Mouse (Mus musculus) stomach, embryonic 16.5 days (tissue): ENCODE results near the gene Krtap16-1. TPM values are rescaled to one million over a fixed set of nuclear protein-coding genes. Genes with fewer than 3 reads are reported as not detected.
A peak's percentile ranks its signal among the peaks of the same experiment; 100 is the strongest.

Experiments
- ATAC-seq: fragments of 200-750 bp; cut with Nextera tagmentation; 2 replicates; pipeline ENCODE4 v1.8.0; 2017; ENCODE audit warnings: moderate number of reproducible peaks, moderate TSS enrichment; ENCODE audit not compliant: insufficient read depth, low FRiP score
- H3K27ac ChIP-seq: fragments of 300-500 bp; sonication (generic); 2 replicates; pipeline ENCODE4 v1.5.1; 2014; ENCODE audit warnings: low read length
- H3K27me3 ChIP-seq: fragments of 300-500 bp; sonication (generic); 2 replicates; pipeline ENCODE4 v1.6.1; 2014; ENCODE audit warnings: low read length, control low read depth, mixed read lengths; ENCODE audit not compliant: control insufficient read depth, insufficient read depth
- H3K36me3 ChIP-seq: fragments of 300-500 bp; sonication (generic); 2 replicates; pipeline ENCODE4 v1.6.1; 2014; ENCODE audit warnings: low read length; ENCODE audit not compliant: control insufficient read depth, insufficient read depth
- H3K4me1 ChIP-seq: fragments of 300-500 bp; sonication (generic); 2 replicates; pipeline ENCODE4 v1.6.1; 2014; ENCODE audit warnings: low read length, control low read depth, mixed read lengths; ENCODE audit not compliant: control insufficient read depth, insufficient read depth
- H3K4me2 ChIP-seq: fragments of 300-500 bp; sonication (generic); 2 replicates; pipeline ENCODE4 v1.6.1; 2014; ENCODE audit warnings: low read depth, low read length, mixed read lengths
- H3K4me3 ChIP-seq: fragments of 300-500 bp; sonication (generic); replicated peaks from 2 replicates; pipeline ENCODE4 v1.5.1; 2014; ENCODE audit warnings: mild to moderate bottlenecking, low read length
- H3K9ac ChIP-seq: fragments of 300-500 bp; sonication (generic); 2 replicates; pipeline ENCODE4 v1.6.1; 2014; ENCODE audit warnings: low read length
- H3K9me3 ChIP-seq: fragments of 300-500 bp; sonication (generic); replicated peaks from 2 replicates; pipeline ENCODE4 v1.6.1; 2016; ENCODE audit warnings: low read length, control low read depth; ENCODE audit not compliant: control insufficient read depth
- WGBS: fragments of 180-500 bp; shearing (Covaris S2); extraction: QIAGEN DNeasy Blood & Tissue Kit; methylation state at CpG from one replicate; pipeline ENCODE4 v1.1.7; 2014; 5-methylcytosine and 5-hydroxymethylcytosine counted together
- polyA plus RNA-seq: library from polyadenylated mRNA; unstranded; fragments of >200 nt; fragmentation: Nextera tagmentation; extraction: Ambion mirVana; gene quantifications from 2 replicates; pipeline ENCODE4 v1.2.1, GENCODE M21; 2015

Krtap16-1 gene
- polyA plus RNA-seq, 1 experiment from 2014 or later: not detected

DNA sequence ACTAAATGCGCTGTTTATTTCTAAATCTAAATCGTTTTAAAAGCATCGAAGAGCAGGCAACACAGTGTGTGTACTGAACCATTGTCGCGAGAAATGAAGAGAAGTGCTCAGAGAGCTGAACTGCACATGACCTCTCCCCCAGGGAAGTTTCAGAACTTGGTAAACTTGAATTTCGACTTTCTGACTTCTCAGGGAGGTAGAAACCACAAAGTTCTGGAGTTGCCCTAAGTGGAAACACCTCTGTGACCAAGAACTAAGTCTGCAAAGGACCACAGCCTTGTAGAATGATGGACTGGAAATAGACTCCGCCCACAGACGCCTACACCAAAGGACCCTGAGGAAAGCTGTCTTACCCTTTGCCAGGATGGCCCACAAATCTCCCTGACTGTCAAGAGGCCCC is 19.5 kb upstream of the Krtap16-1 start:
- Histone ChIP-seq H3K4me1 (no peaks in the 10 kb centered on the region), H3K27me3 (no peaks in the 10 kb centered on the region), H3K4me3 (no peak overlapping the region), H3K36me3 (no peaks in the 10 kb centered on the region), H3K9ac (no peak overlapping the region), H3K4me2 (no peak overlapping the region), H3K27ac (peak overlapping the region; percentile 71), H3K9me3 (no peaks in the 10 kb centered on the region)
- 65% methylated on average over 8 of the region's 8 CpGs for WGBS
- ATAC-seq: peak; percentile 56; the same call in 1 of the 2 replicates

DNA sequence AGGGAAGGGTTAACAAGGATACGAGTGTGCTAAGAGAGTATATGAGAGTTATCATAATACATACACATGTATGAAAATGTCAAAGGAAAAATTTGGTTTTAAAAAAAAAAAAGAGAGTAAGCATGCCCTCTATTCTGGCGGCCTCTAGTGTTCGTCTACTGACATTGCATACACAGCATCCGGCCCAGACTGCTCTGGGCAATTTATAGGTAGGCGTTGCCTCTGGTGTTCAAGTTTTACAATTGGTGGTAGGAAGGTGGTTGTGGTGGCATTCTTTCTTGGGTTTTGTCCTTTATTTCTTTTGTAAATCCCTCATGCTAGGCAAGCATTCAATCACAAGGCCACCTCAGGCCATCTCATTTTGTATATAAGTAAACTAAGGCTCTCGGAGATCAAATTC is 18.4 kb upstream of the Krtap16-1 start:
- 20% methylated on average over 6 of the region's 6 CpGs for WGBS
- H3K4me1 ChIP-seq: no peaks in the 10 kb centered on the region
- H3K4me2 ChIP-seq: no peak overlapping the region
- H3K9ac ChIP-seq: no peak overlapping the region
- H3K36me3 ChIP-seq: no peaks in the 10 kb centered on the region
- no peak overlapping the region for H3K4me3 ChIP-seq
- no peaks in the 10 kb centered on the region for H3K9me3 ChIP-seq
- H3K27ac ChIP-seq: no peak overlapping the region
- no peak for ATAC-seq
- no peaks in the 10 kb centered on the region for H3K27me3 ChIP-seq

DNA sequence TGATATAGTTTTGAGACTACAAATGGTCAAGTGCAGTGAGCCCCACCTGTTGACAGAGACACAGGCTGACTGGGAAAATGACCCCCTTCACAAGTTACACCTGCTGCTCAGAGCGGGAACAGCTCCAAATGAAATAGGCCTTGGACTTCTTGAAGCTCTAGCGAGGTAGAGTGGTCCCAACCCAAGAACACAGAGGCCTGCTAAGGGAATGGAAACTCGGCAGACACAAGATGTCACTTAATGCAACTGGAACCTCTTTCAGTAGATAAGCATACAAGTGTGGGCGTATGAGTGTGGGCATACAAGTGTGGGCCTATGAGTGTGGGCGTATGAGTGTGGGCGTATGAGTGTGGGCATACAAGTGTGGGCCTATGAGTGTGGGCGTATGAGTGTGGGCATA is 12.7 kb upstream of the Krtap16-1 start:
- no peak overlapping the region for H3K4me2 ChIP-seq
- H3K36me3 ChIP-seq: no peaks in the 10 kb centered on the region
- 90% methylated on average over 7 of the region's 7 CpGs for WGBS
- no peak for ATAC-seq
- peaks cover 4% of the 10 kb centered on the region; the same call in 1 of the 2 replicates for H3K27me3 ChIP-seq
- no peak overlapping the region for H3K27ac ChIP-seq
- H3K9me3 ChIP-seq: no peaks in the 10 kb centered on the region
- H3K4me3 ChIP-seq: no peak overlapping the region
- no peaks in the 10 kb centered on the region for H3K4me1 ChIP-seq
- H3K9ac ChIP-seq: no peak overlapping the region

DNA sequence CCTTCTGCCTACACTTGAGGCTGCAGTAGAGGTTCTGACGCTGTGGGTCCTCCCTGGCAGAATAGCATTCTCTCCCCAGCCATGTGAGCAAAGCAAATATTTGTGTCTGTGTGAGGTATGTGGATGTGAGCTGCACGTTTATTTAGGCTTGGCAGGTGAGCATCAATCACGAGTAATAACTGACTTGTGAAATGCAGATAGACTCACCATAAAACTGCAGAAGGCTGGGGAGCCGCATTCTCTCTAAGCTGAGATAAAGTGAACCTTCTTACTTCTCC is 7.9 kb upstream of the Krtap16-1 start:
- Histone ChIP-seq H3K36me3 (no peaks in the 10 kb centered on the region), H3K4me3 (no peak overlapping the region), H3K27me3 (peaks cover 4% of the 10 kb centered on the region; the same call in 1 of the 2 replicates), H3K9me3 (no peaks in the 10 kb centered on the region), H3K4me2 (no peak overlapping the region), H3K27ac (no peak overlapping the region), H3K9ac (no peak overlapping the region), H3K4me1 (no peaks in the 10 kb centered on the region)
- WGBS: 22% methylated on average over 4 of the region's 4 CpGs
- no peak for ATAC-seq

DNA sequence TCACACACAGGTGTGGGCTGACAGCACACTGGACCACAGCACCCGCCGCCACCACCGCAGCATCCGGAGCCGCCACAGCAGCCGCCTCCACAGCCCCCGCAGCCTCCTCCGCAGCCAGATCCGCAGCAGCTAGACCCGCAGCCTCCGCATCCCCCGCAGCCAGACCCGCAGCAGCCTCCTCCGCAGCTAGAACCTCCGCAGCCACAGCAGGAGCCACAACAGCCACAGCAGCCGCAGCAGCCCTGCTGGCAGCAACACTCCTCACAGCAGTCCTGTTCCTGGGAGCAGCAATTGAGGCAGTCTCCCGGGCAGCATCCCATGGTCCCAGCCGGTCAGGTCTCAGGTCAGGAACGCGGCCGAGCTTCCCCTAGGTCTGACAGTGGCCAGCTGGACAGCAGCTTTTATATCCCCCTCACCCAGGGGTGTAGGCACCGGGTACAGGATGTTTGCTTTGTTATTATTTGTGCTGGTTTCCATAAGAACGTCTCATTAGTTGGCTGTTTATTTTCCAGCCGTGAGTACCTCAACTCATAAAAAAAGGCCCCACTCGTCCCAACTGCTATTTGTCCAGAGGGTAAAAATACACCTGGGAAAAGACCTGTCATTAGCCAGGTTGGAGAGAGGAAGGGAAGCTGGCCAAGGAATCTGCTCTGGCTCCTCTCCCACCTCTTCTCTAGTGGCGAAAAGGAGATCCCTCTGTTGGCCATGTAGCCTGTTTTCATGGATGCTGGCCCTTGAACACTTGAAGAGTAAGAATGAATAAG is 7.4 kb upstream of the Krtap16-1 start, which contains the start of gene Krtap17-1:
TSS of gene Krtap17-1 (minus strand) at position 375 of the 764 bp plus-strand sequence.
- Histone ChIP-seq H3K4me2 (no peak within 1 kb of the TSS), H3K9me3 (no peaks in the 10 kb centered on the region), H3K27me3 (peaks cover 4% of the 10 kb centered on the region; the same call in 1 of the 2 replicates), H3K9ac (no peak within 1 kb of the TSS), H3K4me1 (no peaks in the 10 kb centered on the region), H3K4me3 (no peak within 1 kb of the TSS), H3K27ac (no peak within 1 kb of the TSS), H3K36me3 (no peaks in the 10 kb centered on the region)
- no peak for ATAC-seq
- 14% methylated on average over 26 of the region's 26 CpGs for WGBS

DNA sequence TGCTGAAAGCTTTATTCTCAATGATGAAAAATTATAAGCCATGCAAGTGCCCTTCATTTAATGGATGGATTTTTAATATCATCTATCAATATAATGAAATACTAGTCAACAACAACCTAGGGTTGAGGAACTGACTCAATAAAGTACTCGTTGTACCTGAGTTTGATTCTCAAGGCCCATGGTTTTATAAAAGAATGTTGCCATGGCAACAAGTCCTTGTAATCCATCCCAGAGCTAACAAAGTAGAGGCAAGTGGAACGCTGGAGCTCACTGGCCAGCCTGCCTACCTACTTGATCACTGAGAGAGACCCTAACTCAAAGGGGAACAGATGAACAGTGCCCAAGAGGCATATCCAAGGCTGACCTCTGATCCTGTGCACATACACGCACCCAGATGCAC is 4.2 kb upstream of the Krtap16-1 start:
- H3K27ac ChIP-seq: no peak overlapping the region
- H3K9ac ChIP-seq: no peak overlapping the region
- 72% methylated on average over 3 of the region's 3 CpGs for WGBS
- no peaks in the 10 kb centered on the region for H3K9me3 ChIP-seq
- ATAC-seq: no peak
- no peak overlapping the region for H3K4me2 ChIP-seq
- no peaks in the 10 kb centered on the region for H3K36me3 ChIP-seq
- no peaks in the 10 kb centered on the region for H3K4me1 ChIP-seq
- peaks cover 4% of the 10 kb centered on the region; the same call in 1 of the 2 replicates for H3K27me3 ChIP-seq
- H3K4me3 ChIP-seq: no peak overlapping the region

DNA sequence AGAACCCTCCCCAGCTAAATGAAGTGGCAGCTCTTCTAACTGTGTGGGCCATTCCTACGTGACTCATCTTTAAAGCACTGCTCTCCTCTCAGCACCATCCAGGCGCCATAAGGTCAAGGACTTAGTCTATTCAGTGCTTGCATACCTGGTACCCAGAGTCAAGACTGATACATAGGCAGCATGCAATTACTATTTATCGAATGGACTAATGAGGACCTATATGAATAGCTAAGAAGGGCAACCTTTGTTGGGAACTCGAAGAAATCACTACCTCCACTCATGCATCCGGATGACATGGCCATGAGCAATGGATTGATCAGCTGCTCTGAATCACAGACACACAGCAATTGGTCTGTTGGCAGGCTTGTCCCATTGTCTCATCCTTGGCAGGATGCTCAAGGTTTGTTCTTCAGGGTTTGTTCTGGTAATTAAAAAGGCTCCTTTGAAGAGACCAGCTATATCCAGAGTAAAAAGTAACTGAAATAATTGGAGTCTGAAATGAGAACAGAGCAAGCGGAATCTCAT is 3.5 kb upstream of the Krtap16-1 start:
- no peak for ATAC-seq
- Histone ChIP-seq H3K4me1 (no peaks in the 10 kb centered on the region), H3K4me3 (no peak overlapping the region), H3K9ac (no peak overlapping the region), H3K27me3 (no peaks in the 10 kb centered on the region), H3K27ac (no peak overlapping the region), H3K9me3 (no peaks in the 10 kb centered on the region), H3K4me2 (no peak overlapping the region), H3K36me3 (no peaks in the 10 kb centered on the region)
- 88% methylated on average over 6 of the region's 6 CpGs for WGBS

DNA sequence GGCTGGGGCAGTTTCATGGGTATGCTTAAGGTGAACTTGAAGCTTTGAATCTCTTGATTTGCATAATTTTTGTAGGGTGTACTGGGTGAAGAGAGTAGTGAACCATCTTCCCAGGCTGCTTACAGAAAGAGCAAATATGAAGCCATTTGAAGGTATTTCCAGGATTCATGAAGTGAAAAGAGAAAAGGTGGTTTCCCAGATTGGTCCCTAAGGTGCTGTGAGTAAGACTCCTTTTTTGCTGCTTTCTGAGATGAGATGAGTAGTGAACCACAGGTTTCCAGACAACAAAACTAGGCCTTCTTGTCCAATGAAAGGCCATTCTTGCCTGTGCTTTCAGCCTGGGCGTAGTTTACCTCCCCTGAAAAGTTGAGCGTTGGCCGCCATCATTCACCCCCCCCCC is 2.1 kb upstream of the Krtap16-1 start:
- Histone ChIP-seq H3K36me3 (no peaks in the 10 kb centered on the region), H3K4me2 (no peak overlapping the region), H3K27me3 (no peaks in the 10 kb centered on the region), H3K4me1 (no peaks in the 10 kb centered on the region), H3K9me3 (no peaks in the 10 kb centered on the region), H3K9ac (no peak overlapping the region), H3K4me3 (no peak overlapping the region), H3K27ac (no peak overlapping the region)
- 86% methylated on average over 3 of the region's 3 CpGs for WGBS
- no peak for ATAC-seq

DNA sequence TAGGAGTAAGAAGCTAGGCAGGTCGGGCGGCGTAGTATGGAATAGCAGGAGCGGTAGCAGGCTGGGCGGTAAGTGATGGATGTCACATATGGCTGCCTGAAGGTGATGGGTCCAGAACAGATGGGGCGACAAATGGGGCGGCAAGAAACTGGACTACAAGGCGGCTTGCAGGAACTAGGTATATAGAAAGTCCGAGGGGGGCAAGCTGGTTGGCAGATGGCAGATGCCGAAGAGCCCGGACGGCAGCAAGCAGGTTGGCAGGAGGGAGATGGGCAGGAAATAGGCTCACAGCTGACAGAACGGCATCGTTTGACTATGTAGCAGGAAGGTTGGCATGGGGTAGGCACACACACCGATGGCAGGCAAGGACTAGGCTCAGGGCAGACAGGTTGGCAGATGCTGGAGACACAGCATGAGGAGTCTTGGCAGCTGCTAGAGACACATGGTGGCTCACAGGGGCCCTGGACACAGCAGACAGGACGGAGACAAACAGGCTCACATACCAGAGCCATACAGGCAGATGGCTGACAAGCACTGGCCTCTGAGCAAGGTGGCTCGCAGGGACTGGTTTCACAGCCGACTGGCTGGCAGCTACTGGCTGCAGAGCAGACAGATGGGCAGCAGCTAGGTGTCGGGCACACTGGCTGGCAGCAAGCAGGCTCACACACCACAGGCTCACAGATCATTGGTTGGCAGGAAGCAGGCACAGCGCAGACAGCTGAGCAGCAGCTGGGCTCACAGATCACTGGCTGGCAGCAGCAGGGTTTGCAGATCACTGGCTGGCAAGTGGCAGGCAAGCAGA is 905 bp downstream of the Krtap16-1 start:
- Histone ChIP-seq H3K4me3 (no peak overlapping the region), H3K36me3 (no peaks in the 10 kb centered on the region), H3K27ac (no peak overlapping the region), H3K4me1 (no peaks in the 10 kb centered on the region), H3K4me2 (no peak overlapping the region), H3K9me3 (no peaks in the 10 kb centered on the region), H3K9ac (no peak overlapping the region), H3K27me3 (no peaks in the 10 kb centered on the region)
- peak; percentile 44; the same call in 1 of the 2 replicates for ATAC-seq
- 76% methylated on average over 20 of the region's 20 CpGs for WGBS
